Mouse (Mus musculus): ENCODE results near the gene Pld2.

The Pld2 gene

GRCm38 (mm10) chr11:70577201-70577600, 37.3 kb downstream of the Pld2 start:
- DNase-seq (ENCODE audit: low read depth, low spot score) = no peak

GRCm38 (mm10) chr11:70578962-70579361, 39.1 kb downstream of the Pld2 start:
- no peak for DNase-seq (ENCODE audit: low read depth, low spot score)

- no peak for DNase-seq (ENCODE audit: low read depth, low spot score)
Measured at GRCm38 (mm10) chr11:70579710-70580357, 40.0 kb downstream of the Pld2 start.

- no peak for DNase-seq (ENCODE audit: low read depth, low spot score)
Measured at GRCm38 (mm10) chr11:70580358-70580720, 40.5 kb downstream of the Pld2 start.

GRCm38 (mm10) chr11:70580921-70581320, 41.1 kb downstream of the Pld2 start:
- DNase-seq (ENCODE audit: low read depth, low spot score) = no peak

- no peak for DNase-seq (ENCODE audit: low read depth, low spot score)
Measured at GRCm38 (mm10) chr11:70582196-70582595, 42.3 kb downstream of the Pld2 start.

- DNase-seq (ENCODE audit: low read depth, low spot score) = no peak
Measured at GRCm38 (mm10) chr11:70583022-70583714, 43.3 kb downstream of the Pld2 start.

GRCm38 (mm10) chr11:70583775-70584174, 43.9 kb downstream of the Pld2 start:
- no peak for DNase-seq (ENCODE audit: low read depth, low spot score)

GRCm38 (mm10) chr11:70585457-70585856, 45.6 kb downstream of the Pld2 start:
- peak; percentile 40 for DNase-seq (ENCODE audit: low read depth, low spot score)

GRCm38 (mm10) chr11:70586261-70586660, 46.4 kb downstream of the Pld2 start:
- DNase-seq (ENCODE audit: low read depth, low spot score) = no peak

- no peak for DNase-seq (ENCODE audit: low read depth, low spot score)
Measured at GRCm38 (mm10) chr11:70586954-70587353, 47.1 kb downstream of the Pld2 start.

GRCm38 (mm10) chr11:70591733-70592132, 51.9 kb downstream of the Pld2 start:
- DNase-seq (ENCODE audit: low read depth, low spot score) = no peak

GRCm38 (mm10) chr11:70594253-70594989, 54.6 kb downstream of the Pld2 start:
- DNase-seq (ENCODE audit: low read depth, low spot score) = no peak

GRCm38 (mm10) chr11:70595638-70596037, 55.8 kb downstream of the Pld2 start:
- no peak for DNase-seq (ENCODE audit: low read depth, low spot score)

GRCm38 (mm10) chr11:70596094-70596493, 56.2 kb downstream of the Pld2 start:
- DNase-seq (ENCODE audit: low read depth, low spot score) = no peak

GRCm38 (mm10) chr11:70597301-70597700, 57.4 kb downstream of the Pld2 start:
- DNase-seq (ENCODE audit: low read depth, low spot score) = no peak

GRCm38 (mm10) chr11:70598451-70598953, 58.6 kb downstream of the Pld2 start:
- DNase-seq (ENCODE audit: low read depth, low spot score) = no peak

- DNase-seq (ENCODE audit: low read depth, low spot score) = peak; percentile 65
Measured at GRCm38 (mm10) chr11:70605024-70605566, 65.2 kb downstream of the Pld2 start.

- DNase-seq (ENCODE audit: low read depth, low spot score) = no peak
Measured at GRCm38 (mm10) chr11:70606717-70607116, 66.9 kb downstream of the Pld2 start.

- DNase-seq (ENCODE audit: low read depth, low spot score) = no peak
Measured at GRCm38 (mm10) chr11:70607611-70608010, 67.7 kb downstream of the Pld2 start.

Measured in skeletal muscle tissue, adult 2 months (tissue).